Mouse (Mus musculus): ENCODE measurements around the gene Sdhaf2. TPM values are rescaled to one million over a fixed set of nuclear protein-coding genes. Genes with fewer than 3 reads are reported as not detected.

The Sdhaf2 gene
- total RNA-seq, 4 experiments from 2014 or later: 47.2 to 53.6 (median 48.0) TPM

Other genes with a start within 250 kb of the Sdhaf2 start
- 10 to 100 TPM in 1 of 4 experiments, 1 to 10 TPM in 3; 7.9 to 10.7 (median 8.8) TPM for gene Dagla, start 221.3 kb downstream of the Sdhaf2 start, total RNA-seq (2022)
- gene Syt7, start 137.1 kb downstream of the Sdhaf2 start, total RNA-seq (2022): 1 to 10 TPM; 1.7 to 3.9 (median 2.8) TPM
- gene Lrrc10b, start 68.7 kb downstream of the Sdhaf2 start, total RNA-seq (2022): under 1 TPM in 2 of 4 experiments, not detected in 2; 0.19 to 0.48 TPM
- gene Ppp1r32, start 43.2 kb downstream of the Sdhaf2 start, total RNA-seq (2022): under 1 TPM; 0.35 to 0.92 (median 0.46) TPM
- 10 to 100 TPM; 14.9 to 17.1 (median 16.0) TPM for gene Cpsf7, start 876 bp downstream of the Sdhaf2 start, total RNA-seq (2022)
- 1 to 10 TPM; 2.3 to 3.1 (median 2.7) TPM for gene Tmem216, start 30.1 kb upstream of the Sdhaf2 start, total RNA-seq (2022)
- 1 to 10 TPM; 7.6 to 8.3 (median 7.8) TPM for gene Cyb561a3, start 51.0 kb upstream of the Sdhaf2 start, total RNA-seq (2022)
- gene Tmem138, start 51.2 kb upstream of the Sdhaf2 start, total RNA-seq (2022): 1 to 10 TPM in 2 of 4 experiments, under 1 TPM in 2; 0.80 to 1.7 (median 1.1) TPM
- 100 to 1,000 TPM; 116 to 144 (median 125) TPM for gene Ddb1, start 79.2 kb upstream of the Sdhaf2 start, total RNA-seq (2022)
- 1 to 10 TPM; 3.5 to 4.5 (median 3.6) TPM for gene Tkfc, start 79.5 kb upstream of the Sdhaf2 start, total RNA-seq (2022)
- gene Vwce, start 108.1 kb upstream of the Sdhaf2 start, total RNA-seq (2022): not detected
- not detected for gene Pga5, start 151.9 kb upstream of the Sdhaf2 start, total RNA-seq (2022)
- 10 to 100 TPM; 21.1 to 33.7 (median 28.3) TPM for gene Vps37c, start 162.6 kb upstream of the Sdhaf2 start, total RNA-seq (2022)
- gene Cd5, start 212.9 kb upstream of the Sdhaf2 start, total RNA-seq (2022): under 1 TPM in 1 of 4 experiments, not detected in 3; 0.27 TPM